Mouse (Mus musculus) erythroblast, embryonic 14.5 days (primary cell): Measurements from ENCODE around the gene Ddx20. TPM values are rescaled to one million over a fixed set of nuclear protein-coding genes. Genes with fewer than 3 reads are reported as not detected.
A peak's percentile ranks its signal among the peaks of the same experiment; 100 is the strongest.

Source experiments
- H3K27me3 ChIP-seq: 2 replicates; pipeline ENCODE4 v1.6.1; 2012; ENCODE audit warnings: inconsistent platforms; ENCODE audit not compliant: control insufficient read depth
- H3K36me3 ChIP-seq: 2 replicates; pipeline ENCODE4 v1.6.1; 2012; ENCODE audit warnings: mild to moderate bottlenecking, inconsistent platforms; ENCODE audit not compliant: control insufficient read depth
- H3K4me1 ChIP-seq: 2 replicates; pipeline ENCODE4 v1.6.1; 2012; ENCODE audit warnings: inconsistent platforms; ENCODE audit not compliant: control insufficient read depth
- H3K4me3 ChIP-seq: replicated peaks from 2 replicates; pipeline ENCODE3; 2012; ENCODE audit warnings: moderate library complexity, mild to moderate bottlenecking, inconsistent platforms
- H3K9me3 ChIP-seq: 2 replicates; pipeline ENCODE4 v1.6.1; 2012; ENCODE audit warnings: low read length, inconsistent platforms, mixed read lengths; ENCODE audit not compliant: control insufficient read depth
- GATA1 ChIP-seq: IDR thresholded peaks from 2 replicates; pipeline ENCODE4 v1.6.1; 2012; ENCODE audit warnings: low read length, inconsistent platforms, mixed read lengths
- TAL1 ChIP-seq: IDR thresholded peaks from 3 replicates; pipeline ENCODE4 v1.6.1; 2012; ENCODE audit warnings: low read length, inconsistent platforms, mixed read lengths
- polyA plus RNA-seq: library from polyadenylated mRNA; stranded (reverse); fragments of >175 nt; gene quantifications from 2 replicates; pipeline ENCODE4 v1.2.3, GENCODE M21; 2012

The Ddx20 gene
- polyA plus RNA-seq, 1 experiment: 0.36 TPM

GRCm38 (mm10) chr3:105698311-105698710 is 10.9 kb upstream of the Ddx20 start:
- Histone ChIP-seq H3K4me3 (peak overlapping the region; percentile 44), H3K4me1 (peaks cover 83% of the 10 kb centered on the region), H3K27me3 (peaks cover 37% of the 10 kb centered on the region), H3K36me3 (no peaks in the 10 kb centered on the region), H3K9me3 (no peaks in the 10 kb centered on the region)
- TF ChIP-seq TAL1 (peak; percentile 55; the same call in 2 of the 3 replicates), GATA1 (peak; percentile 53)

- H3K9me3 ChIP-seq: no peaks in the 10 kb centered on the region
- H3K4me1 ChIP-seq: peaks cover 71% of the 10 kb centered on the region
- H3K4me3 ChIP-seq: no peak overlapping the region
- no peaks in the 10 kb centered on the region for H3K36me3 ChIP-seq
- TF ChIP-seq GATA1: no peak
- no peak for TF ChIP-seq TAL1
- H3K27me3 ChIP-seq: peaks cover 49% of the 10 kb centered on the region
These were observed 9.7 kb upstream of the Ddx20 start for GRCm38 (mm10) chr3:105697148-105697441.

GRCm38 (mm10) chr3:105696387-105697147 is 9.2 kb upstream of the Ddx20 start:
- Histone ChIP-seq H3K4me3 (no peak overlapping the region), H3K4me1 (peaks cover 66% of the 10 kb centered on the region), H3K36me3 (no peaks in the 10 kb centered on the region), H3K27me3 (peaks cover 53% of the 10 kb centered on the region), H3K9me3 (no peaks in the 10 kb centered on the region)
- no peak for TF ChIP-seq TAL1
- TF ChIP-seq GATA1: no peak

- Histone ChIP-seq H3K9me3 (no peaks in the 10 kb centered on the region), H3K27me3 (peaks cover 59% of the 10 kb centered on the region), H3K4me3 (no peak overlapping the region)
These were observed 8.4 kb upstream of the Ddx20 start for GRCm38 (mm10) chr3:105695476-105696386.

GRCm38 (mm10) chr3:105693327-105694080 is 6.1 kb upstream of the Ddx20 start:
- Histone ChIP-seq H3K4me3 (no peak overlapping the region), H3K36me3 (peaks cover 4% of the 10 kb centered on the region; the same call in 1 of the 2 replicates), H3K27me3 (peaks cover 74% of the 10 kb centered on the region), H3K9me3 (no peaks in the 10 kb centered on the region), H3K4me1 (peaks cover 44% of the 10 kb centered on the region)
- TF ChIP-seq GATA1: no peak

More at GRCm38 (mm10) chr3:105695476-105696386, 8.4 kb upstream of the Ddx20 start:
- H3K36me3 ChIP-seq: no peaks in the 10 kb centered on the region
- peaks cover 57% of the 10 kb centered on the region for H3K4me1 ChIP-seq
- TF ChIP-seq GATA1 (no peak), TAL1 (no peak)

GRCm38 (mm10) chr3:105688536-105688935 is 1.2 kb upstream of the Ddx20 start:
- H3K4me3 ChIP-seq: peak overlapping the region; percentile 95

GRCm38 (mm10) chr3:105686394-105687323 is 715 bp downstream of the Ddx20 start:
- H3K4me1 ChIP-seq: peaks cover 32% of the 10 kb centered on the region
- H3K27me3 ChIP-seq: peaks cover 21% of the 10 kb centered on the region
- no peaks in the 10 kb centered on the region for H3K9me3 ChIP-seq
- TF ChIP-seq TAL1: no peak
- TF ChIP-seq GATA1: no peak
- H3K4me3 ChIP-seq: peak overlapping the region; percentile 95
- peaks cover 37% of the 10 kb centered on the region for H3K36me3 ChIP-seq

More at GRCm38 (mm10) chr3:105688536-105688935, 1.2 kb upstream of the Ddx20 start:
- Histone ChIP-seq H3K36me3 (peaks cover 19% of the 10 kb centered on the region), H3K4me1 (peaks cover 33% of the 10 kb centered on the region), H3K9me3 (no peaks in the 10 kb centered on the region), H3K27me3 (peaks cover 39% of the 10 kb centered on the region)
- no peak for TF ChIP-seq TAL1
- TF ChIP-seq GATA1: no peak

- Histone ChIP-seq H3K4me1 (peaks cover 4% of the 10 kb centered on the region), H3K27me3 (no peaks in the 10 kb centered on the region), H3K9me3 (no peaks in the 10 kb centered on the region), H3K4me3 (no peak overlapping the region), H3K36me3 (peaks cover 86% of the 10 kb centered on the region)
- TF ChIP-seq GATA1 (no peak), TAL1 (no peak)
These were observed 7.0 kb downstream of the Ddx20 start for GRCm38 (mm10) chr3:105680346-105680745.
